Mouse (Mus musculus): ENCODE data around the gene Hist1h3i.
A peak's percentile ranks its signal among the peaks of the same experiment; 100 is the strongest.

Hist1h3i gene

GRCm38 (mm10) chr13:21734906-21735767 lies 48.0 kb downstream of the Hist1h3i start, which contains the start of gene Hist1h4j:
Gene Hist1h4j (plus strand): TSS chr13:21735064.
- peak; percentile 72 to 74 for DNase-seq (ENCODE audit: inconsistent age in 2 of 2, low spot score in 1 of 2)

- DNase-seq (ENCODE audit: inconsistent age in 2 of 2, low spot score in 1 of 2), result peak; percentile 75 to 95
Observed at GRCm38 (mm10) chr13:21734010-21734905, 48.9 kb downstream of the Hist1h3i start.

- peak in 1 of 2 experiments; percentile 20 for DNase-seq (ENCODE audit: inconsistent age in 2 of 2, low spot score in 1 of 2)
Observed at GRCm38 (mm10) chr13:21733466-21733865, 49.7 kb downstream of the Hist1h3i start.
